Mouse (Mus musculus): Measurements from ENCODE around the gene Ttll13. TPM values are rescaled to one million over a fixed set of nuclear protein-coding genes. Genes with fewer than 3 reads are reported as not detected.

The Ttll13 gene
- total and polyA plus RNA-seq, 3 experiments, result 0.39 to 0.40 TPM; not detected in 1

GRCm38 (mm10) chr7:80200963-80201539 is 45.1 kb upstream of the Ttll13 start:
- DNase-seq (ENCODE audit: low read depth, low spot score), result no peak
- Histone ChIP-seq H3K4me1 (ENCODE audit: control insufficient read depth in 1 of 2, insufficient read depth in 2 of 2, low read length in 2 of 2) (peaks cover 8 to 34% of the 10 kb centered on the region in 2 experiments), H3K27me3 (ENCODE audit: control insufficient read depth in 1 of 2, insufficient read depth in 2 of 2, low read length in 2 of 2) (no peaks in the 10 kb centered on the region), H3K9me3 (replicated peaks; ENCODE audit: insufficient read depth, low read length) (no peaks in the 10 kb centered on the region), H3K79me2 (ENCODE audit: control insufficient read depth, insufficient read depth, low read length, poor library complexity) (peaks cover 64% of the 10 kb centered on the region), H3K36me3 (ENCODE audit: control insufficient read depth in 1 of 2, insufficient read depth in 2 of 2, low read length in 2 of 2) (peaks cover 0 to 27% of the 10 kb centered on the region in 2 experiments; a peak in 2 of 4 replicates), H3K4me3 (ENCODE audit: control insufficient read depth in 1 of 2, insufficient read depth in 1 of 2, low read depth in 2 of 2, low read length in 2 of 2) (no peak overlapping the region), H3K9ac (ENCODE audit: control insufficient read depth, low read depth, low read length, poor library complexity, severe bottlenecking) (no peak overlapping the region), H3K27ac (ENCODE audit: control insufficient read depth, low read depth, low read length) (no peak overlapping the region)
- no peak for TF ChIP-seq TAL1 (IDR thresholded peaks at IDR 0.05; ENCODE audit: low read length)

GRCm38 (mm10) chr7:80201888-80202540 is 44.2 kb upstream of the Ttll13 start:
- no peak for DNase-seq (ENCODE audit: low read depth, low spot score)
- Histone ChIP-seq H3K79me2 (ENCODE audit: control insufficient read depth, insufficient read depth, low read length, poor library complexity) (peaks cover 74% of the 10 kb centered on the region), H3K4me1 (ENCODE audit: control insufficient read depth in 1 of 2, insufficient read depth in 2 of 2, low read length in 2 of 2) (peaks cover 8 to 42% of the 10 kb centered on the region in 2 experiments), H3K36me3 (ENCODE audit: control insufficient read depth in 1 of 2, insufficient read depth in 2 of 2, low read length in 2 of 2) (peaks cover 0 to 36% of the 10 kb centered on the region in 2 experiments; a peak in 2 of 4 replicates), H3K9me3 (replicated peaks; ENCODE audit: insufficient read depth, low read length) (no peaks in the 10 kb centered on the region), H3K9ac (ENCODE audit: control insufficient read depth, low read depth, low read length, poor library complexity, severe bottlenecking) (no peak overlapping the region), H3K4me3 (ENCODE audit: control insufficient read depth in 1 of 2, insufficient read depth in 1 of 2, low read depth in 2 of 2, low read length in 2 of 2) (no peak overlapping the region), H3K27me3 (ENCODE audit: control insufficient read depth in 1 of 2, insufficient read depth in 2 of 2, low read length in 2 of 2) (no peaks in the 10 kb centered on the region), H3K27ac (ENCODE audit: control insufficient read depth, low read depth, low read length) (no peak overlapping the region)
- TF ChIP-seq CHD1 (IDR thresholded peaks at IDR 0.05; ENCODE audit: low read depth, low read length), result no peak

GRCm38 (mm10) chr7:80202961-80203360 is 43.2 kb upstream of the Ttll13 start:
- DNase-seq (ENCODE audit: low read depth, low spot score), result no peak
- TF ChIP-seq ZNF384 (IDR thresholded peaks at IDR 0.05; ENCODE audit: low read depth, low read length) (no peak), EP300 (IDR thresholded peaks at IDR 0.05; ENCODE audit: low read depth in 1 of 2, low read length in 2 of 2) (no peak), TCF12 (IDR thresholded peaks at IDR 0.05; ENCODE audit: low read depth, low read length) (no peak), E2F4 (IDR thresholded peaks at IDR 0.05; ENCODE audit: borderline replicate concordance, low read depth, low read length) (no peak), ETS1 (IDR thresholded peaks at IDR 0.05; ENCODE audit: low read depth, low read length) (no peak), MAZ (IDR thresholded peaks at IDR 0.05; ENCODE audit: low read depth, low read length) (no peak), MAFK (IDR thresholded peaks at IDR 0.05; ENCODE audit: borderline replicate concordance, low read depth, low read length) (no peak), MYC (IDR thresholded peaks at IDR 0.05; ENCODE audit: low read depth, low read length) (no peak), CHD1 (IDR thresholded peaks at IDR 0.05; ENCODE audit: low read depth, low read length) (no peak), SIN3A (IDR thresholded peaks at IDR 0.05; ENCODE audit: low read length) (no peak), UBTF (IDR thresholded peaks at IDR 0.05; ENCODE audit: borderline replicate concordance, insufficient read depth, low read depth, low read length) (no peak)
- Histone ChIP-seq H3K4me3 (ENCODE audit: control insufficient read depth in 1 of 2, insufficient read depth in 1 of 2, low read depth in 2 of 2, low read length in 2 of 2) (no peak overlapping the region), H3K36me3 (ENCODE audit: control insufficient read depth in 1 of 2, insufficient read depth in 2 of 2, low read length in 2 of 2) (peaks cover 0 to 39% of the 10 kb centered on the region in 2 experiments; a peak in 2 of 4 replicates), H3K4me1 (ENCODE audit: control insufficient read depth in 1 of 2, insufficient read depth in 2 of 2, low read length in 2 of 2) (peaks cover 13 to 46% of the 10 kb centered on the region in 2 experiments), H3K9me3 (replicated peaks; ENCODE audit: insufficient read depth, low read length) (no peaks in the 10 kb centered on the region), H3K27me3 (ENCODE audit: control insufficient read depth in 1 of 2, insufficient read depth in 2 of 2, low read length in 2 of 2) (no peaks in the 10 kb centered on the region), H3K27ac (ENCODE audit: control insufficient read depth, low read depth, low read length) (no peak overlapping the region), H3K9ac (ENCODE audit: control insufficient read depth, low read depth, low read length, poor library complexity, severe bottlenecking) (no peak overlapping the region), H3K79me2 (ENCODE audit: control insufficient read depth, insufficient read depth, low read length, poor library complexity) (peaks cover 78% of the 10 kb centered on the region)

Data from MEL (cell line).